Comparison of ENCODE assay signal across 16 mouse cellular contexts in the genomic region with DNA sequence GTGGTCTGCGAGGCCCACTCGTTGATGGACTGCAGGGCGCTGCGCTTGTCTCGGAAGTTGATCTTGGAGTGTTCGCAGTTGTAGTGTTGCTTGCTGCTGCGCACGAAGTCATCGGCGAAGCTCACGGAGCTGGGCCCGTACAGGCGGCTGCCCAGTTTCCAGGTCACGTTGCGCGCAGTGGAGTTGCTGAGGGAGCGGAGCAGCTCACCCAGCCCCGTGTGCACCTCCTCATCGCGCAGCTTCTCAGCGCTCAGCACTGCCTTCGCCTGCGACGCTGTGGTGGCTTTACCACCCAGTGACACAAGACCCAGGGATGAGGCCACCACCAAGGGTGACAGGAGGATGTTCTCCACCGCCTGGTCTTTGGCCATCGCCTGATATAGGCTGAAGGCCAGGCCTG. TPM values are rescaled to one million over a fixed set of nuclear protein-coding genes. Genes with fewer than 3 reads are reported as not detected.
DNase-seq lines count a peak whose midpoint lies in the region; ATAC-seq and TF ChIP-seq lines count a peak whose summit lies in the region.
"Had no signal": no experiment of that assay in that cellular context is flagged by ENCODE, and none has a peak within 500 bp of the region (broad histone marks: within the 10 kb centered on the region; RNA-seq: fewer than 3 reads in every experiment).

No protein-coding gene starts in this region.

- H3K36me3 ChIP-seq in heart, embryonic 14.5 days (ENCODE audit: control insufficient read depth, insufficient read depth, low read length) = peaks cover 75% of the 10 kb centered on the region
- peaks cover 65% of the 10 kb centered on the region for H3K36me3 ChIP-seq in lung, embryonic 15.5 days
- peaks cover 69% of the 10 kb centered on the region for H3K36me3 ChIP-seq in limb, embryonic 14.5 days (ENCODE audit: control insufficient read depth, insufficient read depth, low read length)

- H3K27ac ChIP-seq in heart, embryonic 14.5 days (replicated peaks in 1 of 2; ENCODE audit: control insufficient read depth in 1 of 2, insufficient read depth in 1 of 2, low read depth in 2 of 2, low read length in 2 of 2) = 0 out of 4 replicates have a peak overlapping the region, but pooled peaks of 1 of the 2 experiments have one; percentile 0
- H3K27ac ChIP-seq in lung, embryonic 15.5 days = no peak overlapping the region
- no peak overlapping the region for H3K27ac ChIP-seq in brown adipose tissue, adult 24 weeks (replicated peaks; ENCODE audit: low read depth, low read length)
- H3K27ac ChIP-seq in limb, embryonic 14.5 days (replicated peaks; ENCODE audit: low read depth, low read length) = no peak overlapping the region
- H3K27ac ChIP-seq: forebrain, embryonic 13.5 days; hindbrain, postnatal 0 days; midbrain, embryonic 12.5 days; neural tube, embryonic 12.5 days had no signal

- ATAC-seq in heart, embryonic 14.5 days (ENCODE audit: insufficient number of reproducible peaks, insufficient read depth, low FRiP score, low read depth) = no peak
- ATAC-seq in lung, embryonic 15.5 days (ENCODE audit: borderline replicate concordance, extremely low read depth, low FRiP score, low TSS enrichment) = no peak
- ATAC-seq in limb, embryonic 14.5 days (ENCODE audit: low FRiP score, low read depth) = no peak
- no peak for ATAC-seq in inflammation-experienced regulatory T-cells, adult 6 months
- ATAC-seq: forebrain, embryonic 13.5 days; hindbrain, postnatal 0 days had no signal

- no peaks in the 10 kb centered on the region for H3K9me3 ChIP-seq in heart, embryonic 14.5 days (ENCODE audit: control insufficient read depth, low read length)
- no peaks in the 10 kb centered on the region for H3K9me3 ChIP-seq in lung, embryonic 15.5 days
- H3K9me3 ChIP-seq in limb, embryonic 14.5 days (ENCODE audit: control insufficient read depth, low read length) = no peaks in the 10 kb centered on the region
- H3K9me3 ChIP-seq: forebrain, embryonic 13.5 days; midbrain, embryonic 12.5 days; neural tube, embryonic 12.5 days had no signal

- WGBS in heart, embryonic 14.5 days = 93% methylated on average over 26 of the region's 26 CpGs
- WGBS in lung, embryonic 15.5 days = 90% methylated on average over 26 of the region's 26 CpGs
- WGBS in lung, adult 2 months = 87% methylated on average over 26 of the region's 26 CpGs
- WGBS in limb, embryonic 14.5 days = 95% methylated on average over 26 of the region's 26 CpGs

- intact Hi-C loops in heart, postnatal 10 days (cut with DNase I) = no loop called here

- H3K27me3 ChIP-seq in heart, embryonic 14.5 days (ENCODE audit: control insufficient read depth, insufficient read depth, low read length) = no peaks in the 10 kb centered on the region
- H3K27me3 ChIP-seq in lung, embryonic 15.5 days = no peaks in the 10 kb centered on the region
- H3K27me3 ChIP-seq in limb, embryonic 14.5 days (ENCODE audit: control insufficient read depth, insufficient read depth, low read length) = no peaks in the 10 kb centered on the region
- H3K27me3 ChIP-seq: forebrain, embryonic 13.5 days; neural tube, embryonic 12.5 days had no signal

- peak overlapping the region; percentile 30; the same call in 1 of the 2 replicates for H3K9ac ChIP-seq in heart, embryonic 14.5 days (ENCODE audit: low read length)
- H3K9ac ChIP-seq in lung, embryonic 15.5 days = no peak overlapping the region
- H3K9ac ChIP-seq in limb, embryonic 14.5 days (ENCODE audit: low read depth, low read length, severe bottlenecking) = no peak overlapping the region; the same call in 1 of the 2 replicates
- H3K9ac ChIP-seq: forebrain, embryonic 13.5 days; midbrain, embryonic 12.5 days; neural tube, embryonic 12.5 days had no signal

- H3K4me2 ChIP-seq in heart, embryonic 14.5 days (ENCODE audit: low read length) = no peak overlapping the region
- H3K4me2 ChIP-seq in lung, embryonic 15.5 days = peak overlapping the region; percentile 90
- H3K4me2 ChIP-seq in limb, embryonic 14.5 days (replicated peaks; ENCODE audit: low read depth, low read length, severe bottlenecking) = peak overlapping the region; percentile 87; the same call in 1 of the 2 replicates
- H3K4me2 ChIP-seq: forebrain, embryonic 13.5 days; midbrain, embryonic 12.5 days; neural tube, embryonic 12.5 days had no signal

- no peak for DNase-seq in heart, postnatal 10 days
- DNase-seq in lung, adult 2 months = no peak
- DNase-seq in limb, embryonic 14.5 days (ENCODE audit: low spot score) = no peak
- DNase-seq in natural killer cell, adult 2 months (ENCODE audit: low spot score in 2 of 2) = no peak
- DNase-seq: adrenal gland, postnatal 36 days; cerebellum, postnatal 25 days; layer of hippocampus, postnatal 36 days; liver had no signal

- peaks cover 19 to 36% of the 10 kb centered on the region in 2 experiments for H3K4me1 ChIP-seq in heart, embryonic 14.5 days (ENCODE audit: control insufficient read depth in 2 of 2, insufficient read depth in 2 of 2, low read length in 2 of 2)
- H3K4me1 ChIP-seq in lung, embryonic 15.5 days = peaks cover 42% of the 10 kb centered on the region
- peaks cover 14% of the 10 kb centered on the region; the same call in 1 of the 2 replicates for H3K4me1 ChIP-seq in lung, adult 2 months (ENCODE audit: control insufficient read depth, insufficient read depth, low read length)
- H3K4me1 ChIP-seq in brown adipose tissue, adult 24 weeks (ENCODE audit: control insufficient read depth, insufficient read depth, insufficient read length, low read length) = peaks cover 11% of the 10 kb centered on the region; the same call in 1 of the 2 replicates
- H3K4me1 ChIP-seq in limb, embryonic 14.5 days (ENCODE audit: control insufficient read depth, insufficient read depth, low read length) = peaks cover 15% of the 10 kb centered on the region

- TF ChIP-seq CTCF in lung, adult 2 months (IDR thresholded peaks at IDR 0.05; ENCODE audit: insufficient read depth, low read length) = no peak

- TF ChIP-seq POLR2A in lung, adult 2 months (IDR thresholded peaks at IDR 0.05; ENCODE audit: borderline replicate concordance, extremely low read depth, low read depth, low read length) = no peak
- no peak for TF ChIP-seq POLR2A in limb, embryonic 14.5 days (IDR thresholded peaks at IDR 0.05; ENCODE audit: borderline replicate concordance, extremely low read depth, insufficient read depth, insufficient read length)

- H3K4me3 ChIP-seq in heart, embryonic 14.5 days (ENCODE audit: control insufficient read depth in 1 of 2, insufficient read depth in 1 of 2, low read depth in 1 of 2, low read length in 2 of 2) = no peak overlapping the region
- H3K4me3 ChIP-seq in lung, embryonic 15.5 days = no peak overlapping the region
- no peak overlapping the region for H3K4me3 ChIP-seq in lung, adult 2 months (replicated peaks; ENCODE audit: extremely low read depth, low read depth, low read length)
- peak overlapping the region; percentile 31; the same call in 1 of the 2 replicates for H3K4me3 ChIP-seq in brown adipose tissue, adult 24 weeks (ENCODE audit: insufficient read depth, low read depth, low read length)
- H3K4me3 ChIP-seq in limb, embryonic 14.5 days (replicated peaks; ENCODE audit: low read length) = peak overlapping the region; percentile 0; the same call in 1 of the 2 replicates
- H3K4me3 ChIP-seq: forebrain, embryonic 13.5 days; midbrain, embryonic 12.5 days; neural tube, embryonic 12.5 days had no signal

RNA-seq across cellular contexts. Expression of gene Serpinh1, which starts 4.2 kb away (rescaled TPM):
- 401 and 427 TPM in 2 replicates for polyA plus RNA-seq in heart, embryonic 14.5 days (2014; fragmentation: Nextera tagmentation; extraction: Ambion mirVana)
- 100 to 1,000 TPM; 442 to 536 TPM for total RNA-seq in heart, postnatal 10 days (2021)
- 1,817 and 1,834 TPM in 2 replicates for polyA plus RNA-seq in lung, embryonic 15.5 days (2015; fragmentation: Nextera tagmentation; extraction: Ambion mirVana)
- polyA plus RNA-seq in lung, adult 2 months (2012; rRNA removed) = 364 and 388 TPM in 2 replicates
- polyA plus RNA-seq in brown adipose tissue, adult 24 weeks (2012; ENCODE audit: insufficient read depth, insufficient read length, missing spikeins) = 245 and 533 TPM in 2 replicates
- polyA plus RNA-seq in limb, embryonic 14.5 days (2012; rRNA removed) = 1,525 and 1,858 TPM in 2 replicates
- polyA plus RNA-seq in limb, embryonic 14.5 days (2014; fragmentation: Nextera tagmentation; extraction: Ambion mirVana) = 790 and 834 TPM in 2 replicates
- polyA plus RNA-seq in inflammation-experienced regulatory T-cells, adult 6 months (2017; shearing (Covaris generic)) = not detected

RNA-seq across cellular contexts. Expression of gene Gdpd5, which starts 32.3 kb away (rescaled TPM):
- polyA plus RNA-seq in heart, embryonic 14.5 days (2014; fragmentation: Nextera tagmentation; extraction: Ambion mirVana) = 24.9 and 25.5 TPM in 2 replicates
- total RNA-seq in heart, postnatal 10 days (2021) = 10 to 100 TPM; 40.9 to 43.1 TPM
- polyA plus RNA-seq in lung, embryonic 15.5 days (2015; fragmentation: Nextera tagmentation; extraction: Ambion mirVana) = 20.7 and 22.0 TPM in 2 replicates
- 26.5 and 27.2 TPM in 2 replicates for polyA plus RNA-seq in lung, adult 2 months (2012; rRNA removed)
- polyA plus RNA-seq in brown adipose tissue, adult 24 weeks (2012; ENCODE audit: insufficient read depth, insufficient read length, missing spikeins) = 10.1 and 10.9 TPM in 2 replicates
- 14.5 and 21.0 TPM in 2 replicates for polyA plus RNA-seq in limb, embryonic 14.5 days (2012; rRNA removed)
- 11.8 and 13.6 TPM in 2 replicates for polyA plus RNA-seq in limb, embryonic 14.5 days (2014; fragmentation: Nextera tagmentation; extraction: Ambion mirVana)
- polyA plus RNA-seq in inflammation-experienced regulatory T-cells, adult 6 months (2017; shearing (Covaris generic)) = 10 to 100 TPM; 15.1 to 29.0 (median 17.5) TPM

Comparison
In these comparisons a context has a peak if more than half of its experiments do, and no peak if none do; other contexts are left out.
1. H3K4me3 ChIP-seq: peak in brown adipose tissue, adult 24 weeks (single experiment) and limb, embryonic 14.5 days (single experiment); none in heart, embryonic 14.5 days (0 of 2), lung, embryonic 15.5 days (single experiment) and lung, adult 2 months (single experiment).
2. RNA of gene Serpinh1, which starts 4.2 kb away (polyA plus RNA-seq): 1,817 to 1,834 TPM in lung, embryonic 15.5 days, 790 to 1,858 TPM in limb, embryonic 14.5 days, 401 to 427 TPM in heart, embryonic 14.5 days, 364 to 388 TPM in lung, adult 2 months and 245 to 533 TPM in brown adipose tissue, adult 24 weeks; not detected in inflammation-experienced regulatory T-cells, adult 6 months; every median in the first group is over 100 times any median in the second.